Mouse (Mus musculus) heart, adult 8-10 months (tissue): ENCODE data around the gene Hic2. TPM values are rescaled to one million over a fixed set of nuclear protein-coding genes. Genes with fewer than 3 reads are reported as not detected.
A peak's percentile ranks its signal among the peaks of the same experiment; 100 is the strongest.
"Not testable (repeated sequence)": the region's sequence is repeated elsewhere in the genome, so short reads cannot be mapped to it uniquely, and the experiment has no call there.

Experiments
- DNase-seq: peaks from one replicate; pipeline ENCODE4 v3.0.0; 2022; ENCODE audit warnings: low spot score
- total RNA-seq, 4 experiments: library from RNA; stranded (reverse); gene quantifications; 2 replicates each; pipeline ENCODE4 v1.2.4; 2022

Hic2 gene
- total RNA-seq: 1 to 10 TPM; 1.4 to 2.2 (median 1.9) TPM

GRCm38 (mm10) chr16:17232794-17233701, at the start of gene Hic2:
Hic2 (plus strand) TSS chr16:17233572.
- DNase-seq: peak; percentile 96

GRCm38 (mm10) chr16:17185475-17185874, 47.9 kb upstream of the Hic2 start:
- DNase-seq: no peak

- DNase-seq: no peak
Measured at GRCm38 (mm10) chr16:17193823-17194222, 39.5 kb upstream of the Hic2 start.

- no peak for DNase-seq
Measured at GRCm38 (mm10) chr16:17200121-17200952, 33.0 kb upstream of the Hic2 start.

- peak; percentile 85 for DNase-seq
Measured at GRCm38 (mm10) chr16:17200953-17201707, 32.2 kb upstream of the Hic2 start.

- no peak for DNase-seq
Measured at GRCm38 (mm10) chr16:17201977-17202376, 31.4 kb upstream of the Hic2 start.

- no peak for DNase-seq
Measured at GRCm38 (mm10) chr16:17202549-17202948, 30.8 kb upstream of the Hic2 start, which contains the start of gene Ube2l3. Ube2l3 (minus strand) TSS chr16:17202649.

DNA sequence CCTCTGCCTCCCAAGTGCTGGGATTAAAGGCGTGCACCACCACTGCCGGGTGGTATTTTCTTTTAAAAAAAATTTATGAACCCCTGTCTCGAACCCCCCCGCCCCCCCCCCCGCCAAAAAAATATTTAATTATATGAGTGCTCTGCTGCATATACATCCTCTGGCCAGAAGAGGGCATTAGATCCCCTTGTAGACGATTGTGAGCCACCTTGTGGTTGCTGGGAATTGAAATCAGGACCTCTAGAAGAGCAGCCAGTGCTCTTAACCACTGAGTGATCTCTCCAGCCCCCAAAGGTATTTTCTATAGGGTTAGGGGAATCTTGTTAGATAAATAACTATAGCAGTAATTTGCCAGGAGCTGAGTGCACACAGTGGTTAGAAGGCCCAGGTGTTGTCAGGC, 28.4 kb upstream of the Hic2 start:
- DNase-seq: peak; percentile 25

DNA sequence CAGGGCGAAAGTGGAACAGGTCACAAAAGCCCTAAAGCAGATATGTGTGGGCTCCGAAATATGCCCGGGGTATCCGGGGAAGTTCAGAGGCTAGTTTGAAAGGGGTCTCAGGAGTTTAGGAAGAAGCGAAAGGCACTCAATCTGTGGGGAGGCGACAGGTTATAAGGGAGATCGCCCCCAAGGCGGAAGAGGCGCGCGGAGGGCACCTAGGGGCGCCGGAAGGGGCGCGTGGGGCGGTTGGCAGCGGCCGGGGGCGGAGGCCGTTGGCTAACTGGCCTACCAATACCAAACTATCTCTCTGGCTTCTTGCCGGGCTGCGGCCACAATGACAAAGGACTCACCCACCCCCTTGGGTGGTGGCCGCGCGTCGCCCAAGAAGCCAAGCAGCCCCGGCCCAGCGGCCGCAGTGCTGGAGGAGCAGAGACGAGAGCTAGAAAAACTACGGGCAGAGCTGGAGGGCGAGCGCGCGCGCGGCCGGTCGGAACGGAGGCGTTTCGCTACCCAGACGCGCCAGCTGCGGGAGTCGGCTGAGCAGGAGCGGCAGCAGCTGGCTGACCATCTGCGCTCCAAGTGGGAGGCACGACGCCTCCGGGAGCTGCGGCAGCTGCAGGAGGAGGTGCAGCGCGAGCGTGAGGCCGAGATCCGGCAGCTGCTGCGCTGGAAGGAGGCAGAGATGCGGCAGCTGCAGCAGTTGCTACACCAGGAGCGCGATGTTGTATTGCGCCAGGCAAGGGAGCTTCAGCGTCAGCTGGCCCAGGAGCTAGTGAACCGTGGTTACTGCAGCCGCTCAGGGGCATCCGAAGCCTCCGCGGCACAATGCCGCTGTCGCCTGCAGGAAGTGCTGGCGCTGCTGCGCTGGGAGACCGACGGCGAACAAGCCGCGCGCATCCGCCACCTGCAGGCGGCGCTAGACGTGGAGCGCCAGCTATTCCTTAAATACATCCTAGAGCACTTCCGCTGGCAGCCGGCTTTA, 24.7 kb upstream of the Hic2 start, which contains the start of gene Rimbp3:
TSS of gene Rimbp3 (plus strand) at position 215 of the 973 bp plus-strand sequence.
- peak; percentile 73 for DNase-seq

DNA sequence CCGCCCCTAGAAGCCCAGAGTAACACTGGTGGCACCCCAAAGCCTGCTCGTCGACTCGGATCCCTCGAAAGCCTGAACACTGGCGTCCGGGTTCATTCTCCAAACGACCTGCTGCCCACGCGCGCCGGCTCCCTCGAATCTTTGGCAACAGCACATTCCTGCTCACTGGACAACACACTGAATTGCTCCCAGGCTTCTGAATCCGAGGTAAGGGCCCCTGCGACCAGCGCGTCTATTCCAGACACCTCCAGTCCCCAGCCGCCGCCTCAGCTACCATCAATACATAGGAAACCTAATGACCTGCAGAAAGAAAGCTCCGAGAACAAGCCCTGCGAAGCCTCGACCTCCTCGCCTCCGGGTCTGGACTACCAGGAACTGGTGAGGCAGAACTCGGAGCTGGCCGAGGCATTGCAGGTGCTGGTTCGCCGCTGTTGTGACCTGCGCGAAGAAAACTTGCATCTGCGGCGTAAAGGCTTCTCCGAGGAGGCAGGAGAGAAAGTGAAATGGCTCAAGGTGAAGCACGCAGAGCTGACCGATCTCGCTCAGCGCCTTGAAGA, 23.9 kb upstream of the Hic2 start:
- no peak for DNase-seq

- peak; percentile 85 for DNase-seq
Measured at GRCm38 (mm10) chr16:17209981-17210838, 23.2 kb upstream of the Hic2 start.

DNA sequence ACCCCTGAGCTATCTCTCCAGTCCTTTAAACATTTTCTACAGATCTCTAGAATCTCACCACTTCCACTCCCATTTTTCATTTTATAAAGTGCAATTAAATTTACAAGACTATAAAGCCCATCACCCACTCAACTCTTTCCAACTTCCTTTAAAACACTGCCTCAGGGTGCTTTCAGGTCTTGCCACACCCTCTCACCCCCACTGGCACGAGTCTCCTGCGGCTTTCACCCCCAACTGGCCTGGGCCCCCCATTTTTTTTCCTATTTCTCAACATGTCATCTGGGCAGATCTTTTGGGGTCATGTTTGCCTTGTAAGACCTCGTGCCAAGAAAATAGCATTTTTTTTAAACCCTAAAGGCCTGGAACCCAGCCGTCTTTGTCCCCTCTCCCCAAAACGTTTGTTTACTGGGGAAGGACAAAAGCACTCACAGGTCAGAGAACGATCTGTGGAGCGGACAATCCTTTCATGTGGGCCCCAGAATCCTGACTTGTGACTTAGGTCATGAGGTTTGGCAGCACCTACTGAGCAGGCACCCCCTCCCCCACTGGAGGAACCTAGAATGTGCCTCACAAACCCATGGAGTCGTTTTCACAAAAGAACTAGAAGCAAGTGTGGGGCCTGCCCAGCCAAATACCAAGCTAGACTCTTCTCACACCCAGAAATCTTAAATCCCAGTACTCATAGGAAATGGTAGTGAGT, 16.3 kb upstream of the Hic2 start:
- DNase-seq: no peak

GRCm38 (mm10) chr16:17220127-17220733, 13.1 kb upstream of the Hic2 start:
- DNase-seq: no peak

GRCm38 (mm10) chr16:17222197-17222596, 11.2 kb upstream of the Hic2 start:
- peak; percentile 94 for DNase-seq

DNA sequence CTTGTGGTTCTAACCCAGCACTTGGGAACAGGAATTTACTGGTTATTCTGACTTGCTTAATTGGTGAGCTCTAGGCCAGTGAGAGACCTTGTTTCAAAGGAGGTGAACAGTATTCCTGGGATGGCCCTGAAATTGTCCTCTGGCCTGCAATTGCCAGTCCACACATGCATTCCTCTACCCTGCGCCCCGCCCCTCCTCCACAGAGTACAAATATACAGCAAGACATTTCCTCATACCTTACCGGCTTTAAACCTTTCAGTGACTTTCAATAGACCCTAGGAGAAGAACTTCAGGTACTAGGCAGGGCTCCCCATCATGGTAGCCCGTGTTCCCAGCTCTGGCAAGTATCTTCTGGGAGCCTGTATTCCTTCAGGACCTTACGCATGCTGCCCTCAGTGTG, 7.8 kb upstream of the Hic2 start:
- no peak for DNase-seq

DNA sequence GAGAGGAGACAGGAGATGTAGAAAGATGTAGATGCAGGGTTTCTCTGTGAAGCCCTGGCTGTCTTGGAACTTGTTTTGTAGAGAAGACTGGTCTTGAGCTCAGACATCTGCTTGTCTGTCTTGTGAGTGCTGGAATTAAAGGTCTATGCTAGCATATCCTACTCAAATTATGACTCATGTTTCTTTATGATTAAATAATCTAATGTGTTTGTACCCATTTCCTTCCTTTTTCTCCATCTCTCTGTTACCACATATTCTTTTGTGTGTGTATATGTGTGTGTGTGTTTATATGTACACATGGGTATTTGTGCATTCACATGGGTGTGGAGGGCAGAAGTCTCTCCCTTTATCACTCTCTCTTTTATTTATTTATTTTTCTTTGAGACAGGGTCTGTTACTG, 6.9 kb upstream of the Hic2 start:
- DNase-seq: no peak

GRCm38 (mm10) chr16:17231523-17231922, 1.8 kb upstream of the Hic2 start:
- DNase-seq: not testable (repeated sequence)
